Mouse (Mus musculus): ENCODE data around the gene Ugt1a8.
"Not testable (repeated sequence)": the region's sequence is repeated elsewhere in the genome, so short reads cannot be mapped to it uniquely, and the experiment has no call there.

DNA sequence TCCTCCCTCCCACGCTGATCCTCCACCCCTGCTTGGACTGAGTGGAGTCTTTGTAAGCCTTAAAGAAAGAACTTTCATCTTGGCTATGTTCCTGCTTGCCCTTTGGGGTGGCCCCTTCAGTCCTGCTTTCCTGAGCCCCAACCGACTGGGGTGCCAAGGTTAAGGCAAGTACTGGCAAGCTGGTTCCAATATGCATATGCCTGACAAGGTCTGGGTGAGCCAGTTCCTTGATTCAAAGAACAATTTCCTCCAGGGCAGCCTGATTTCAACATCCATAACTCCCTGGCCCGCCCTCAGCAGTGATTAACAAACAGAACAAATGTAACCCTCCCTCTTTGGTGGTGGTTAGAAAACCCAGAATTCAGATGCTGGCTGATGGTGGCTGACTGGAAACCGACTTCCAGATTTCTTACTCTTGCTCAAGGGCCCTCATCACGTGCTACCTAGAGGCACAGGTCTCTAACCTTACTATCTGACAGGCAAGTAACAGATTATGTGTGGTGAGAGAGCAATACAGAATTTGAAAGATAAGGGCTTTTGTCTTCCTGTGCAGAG is 46.9 kb downstream of the Ugt1a8 start, which contains the start of gene Ugt1a6a:
- TF ChIP-seq CTCF (conservative IDR thresholded peaks at IDR 0.05; ENCODE audit: low read length); NANOG (IDR thresholded peaks at IDR 0.05; ENCODE audit: borderline replicate concordance, low read length): not testable (repeated sequence)
